Mouse (Mus musculus) midbrain, embryonic 10.5 days (tissue): ENCODE results near the gene Itpr1. TPM values are rescaled to one million over a fixed set of nuclear protein-coding genes. Genes with fewer than 3 reads are reported as not detected.

Experiments
- DNase-seq: peaks from one replicate; pipeline ENCODE4 v3.0.0-alpha.2; 2017; ENCODE audit warnings: low spot score
- H3K27ac ChIP-seq: fragments of 300-500 bp; sonication (generic); replicated peaks from 2 replicates; pipeline ENCODE4 v1.5.1; 2016; ENCODE audit warnings: mild to moderate bottlenecking
- H3K27me3 ChIP-seq: fragments of 300-500 bp; sonication (generic); 2 replicates; pipeline ENCODE4 v1.6.1; 2016; ENCODE audit warnings: low read depth, mild to moderate bottlenecking; ENCODE audit not compliant: poor library complexity, severe bottlenecking
- H3K36me3 ChIP-seq: fragments of 300-500 bp; sonication (generic); 2 replicates; pipeline ENCODE4 v1.6.1; 2016; ENCODE audit warnings: mild to moderate bottlenecking, moderate library complexity
- H3K4me1 ChIP-seq: fragments of 300-500 bp; sonication (generic); 2 replicates; pipeline ENCODE4 v1.6.1; 2016
- H3K4me3 ChIP-seq: fragments of 300-500 bp; sonication (generic); 2 replicates; pipeline ENCODE4 v1.5.1; 2016; ENCODE audit warnings: mild to moderate bottlenecking, moderate library complexity
- H3K9me3 ChIP-seq: fragments of 300-500 bp; sonication (generic); replicated peaks from 2 replicates; pipeline ENCODE4 v1.6.1; 2016; ENCODE audit warnings: mild to moderate bottlenecking
- WGBS: fragments of 180-500 bp; shearing (Covaris S2); methylation state at CpG from one replicate; pipeline ENCODE4 v1.1.7; 2016; 5-methylcytosine and 5-hydroxymethylcytosine counted together
- polyA plus RNA-seq: library from polyadenylated mRNA; unstranded; fragments of >200 nt; fragmentation: Nextera tagmentation; extraction: Ambion mirVana; gene quantifications from 2 replicates; pipeline ENCODE4 v1.2.1, GENCODE M21; 2016

Gene Itpr1
- polyA plus RNA-seq, 1 experiment from 2014 or later: 7.2 TPM

DNA sequence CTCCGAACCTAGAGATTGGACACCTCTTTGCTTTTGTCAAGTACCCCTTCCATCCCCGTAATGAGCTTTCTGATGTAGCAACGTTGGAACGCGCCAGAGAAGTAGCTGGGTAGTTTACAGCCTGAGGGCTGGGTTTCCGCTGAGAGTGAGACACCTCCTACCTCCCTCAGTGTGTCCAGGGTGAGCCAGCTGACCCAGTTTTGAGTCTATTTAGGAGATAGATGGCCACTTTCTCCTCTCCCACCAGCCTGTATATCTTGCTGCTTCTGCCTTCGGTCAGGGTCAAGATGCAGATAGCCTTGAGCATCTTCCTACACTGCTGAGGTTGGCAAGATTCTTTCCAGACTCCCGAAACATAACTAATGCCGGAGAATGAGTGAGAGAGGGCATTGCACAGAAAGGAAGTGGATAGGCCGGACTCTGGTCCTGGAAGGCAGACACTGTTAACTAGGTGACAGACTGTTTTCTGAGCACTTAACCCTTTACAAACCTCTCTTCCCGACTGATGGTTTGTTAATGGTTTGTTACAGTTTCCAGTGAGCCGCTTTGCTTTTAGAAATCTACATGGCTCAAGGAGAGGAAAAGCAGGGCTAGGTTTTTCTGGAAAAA, 92.4 kb downstream of the Itpr1 start:
- Histone ChIP-seq H3K4me1 (peaks cover 27% of the 10 kb centered on the region), H3K9me3 (no peaks in the 10 kb centered on the region), H3K27ac (no peak overlapping the region), H3K27me3 (no peaks in the 10 kb centered on the region), H3K36me3 (no peaks in the 10 kb centered on the region), H3K4me3 (no peak overlapping the region)
- no peak for DNase-seq
- WGBS: 77% methylated on average over 12 of the region's 12 CpGs

GRCm38 (mm10) chr6:108306240-108306639, 93.3 kb downstream of the Itpr1 start:
- Histone ChIP-seq H3K36me3 (no peaks in the 10 kb centered on the region), H3K4me1 (peaks cover 28% of the 10 kb centered on the region), H3K27me3 (no peaks in the 10 kb centered on the region), H3K4me3 (no peak overlapping the region), H3K27ac (0 out of 2 replicates have a peak overlapping the region, but pooled peaks have one; percentile 49), H3K9me3 (no peaks in the 10 kb centered on the region)
- DNase-seq: no peak
- WGBS: 68% methylated on average over 11 of the region's 11 CpGs

DNA sequence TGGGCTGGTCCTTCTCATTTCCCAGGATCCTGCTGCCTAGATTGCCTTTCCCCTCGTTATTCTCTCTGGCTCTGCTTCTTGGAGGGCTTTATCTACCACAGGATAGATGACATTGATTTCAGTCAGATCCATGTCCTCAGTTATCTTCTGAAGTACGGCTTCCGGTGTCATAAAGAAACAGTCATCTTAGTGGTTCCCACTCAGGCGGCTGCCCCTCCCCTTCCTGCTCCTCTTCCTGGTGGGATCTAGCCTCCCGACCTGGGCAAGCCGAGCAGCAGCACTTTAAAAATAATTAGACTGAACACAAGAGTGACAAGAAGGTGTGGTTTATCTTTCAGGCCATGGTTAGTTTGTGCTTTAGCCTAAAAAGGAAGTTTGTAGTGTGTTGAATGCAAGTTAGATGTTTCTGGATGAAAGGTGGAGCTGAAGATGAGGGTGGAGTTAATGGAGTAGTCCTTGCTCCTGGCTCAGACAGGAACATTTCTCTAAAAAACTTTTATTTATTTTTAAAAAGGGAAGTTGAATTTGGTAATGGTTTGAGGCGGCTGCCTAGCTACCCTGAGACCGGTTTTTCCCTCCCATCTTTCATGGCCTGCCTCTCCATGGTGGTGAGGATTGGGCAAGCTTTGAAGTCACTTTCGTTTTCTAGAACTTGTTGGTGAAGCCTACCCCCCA, 94.2 kb downstream of the Itpr1 start:
- Histone ChIP-seq H3K9me3 (no peaks in the 10 kb centered on the region), H3K4me3 (no peak overlapping the region), H3K36me3 (no peaks in the 10 kb centered on the region), H3K4me1 (peaks cover 36% of the 10 kb centered on the region), H3K27ac (peak overlapping the region; percentile 49; the same call in 1 of the 2 replicates), H3K27me3 (no peaks in the 10 kb centered on the region)
- DNase-seq: no peak
- WGBS: 78% methylated on average over 9 of the region's 9 CpGs

DNA sequence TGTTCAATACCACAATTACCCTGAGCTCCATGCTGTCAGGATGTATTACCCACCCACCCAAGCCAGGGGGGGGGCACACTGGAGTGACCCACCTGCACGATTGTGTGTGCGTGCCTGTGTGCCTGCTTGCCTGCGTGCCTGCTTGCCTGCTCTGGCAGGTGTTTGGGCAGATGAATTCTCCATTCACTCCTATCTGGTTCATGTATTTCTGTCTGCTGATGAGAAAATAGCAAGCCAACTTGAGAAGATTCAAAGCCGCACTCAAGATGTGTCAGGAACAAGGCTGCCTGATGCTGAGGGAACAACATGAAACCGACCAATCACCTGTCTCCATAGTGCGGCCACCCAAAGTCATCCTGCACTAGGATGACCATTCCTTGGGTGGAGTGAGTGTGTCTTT, 94.9 kb downstream of the Itpr1 start:
- Histone ChIP-seq H3K36me3 (no peaks in the 10 kb centered on the region), H3K27me3 (no peaks in the 10 kb centered on the region), H3K9me3 (no peaks in the 10 kb centered on the region), H3K27ac (no peak overlapping the region), H3K4me1 (peaks cover 36% of the 10 kb centered on the region), H3K4me3 (no peak overlapping the region)
- DNase-seq: no peak
- WGBS: 94% methylated on average over 6 of the region's 6 CpGs

GRCm38 (mm10) chr6:108309391-108310182, 96.7 kb downstream of the Itpr1 start:
- no peak for DNase-seq
- WGBS: 77% methylated on average over 8 of the region's 8 CpGs
- no peaks in the 10 kb centered on the region for H3K27me3 ChIP-seq
- H3K36me3 ChIP-seq: no peaks in the 10 kb centered on the region
- H3K4me1 ChIP-seq: peaks cover 36% of the 10 kb centered on the region
- H3K27ac ChIP-seq: no peak overlapping the region
- H3K9me3 ChIP-seq: no peaks in the 10 kb centered on the region
- no peak overlapping the region for H3K4me3 ChIP-seq

DNA sequence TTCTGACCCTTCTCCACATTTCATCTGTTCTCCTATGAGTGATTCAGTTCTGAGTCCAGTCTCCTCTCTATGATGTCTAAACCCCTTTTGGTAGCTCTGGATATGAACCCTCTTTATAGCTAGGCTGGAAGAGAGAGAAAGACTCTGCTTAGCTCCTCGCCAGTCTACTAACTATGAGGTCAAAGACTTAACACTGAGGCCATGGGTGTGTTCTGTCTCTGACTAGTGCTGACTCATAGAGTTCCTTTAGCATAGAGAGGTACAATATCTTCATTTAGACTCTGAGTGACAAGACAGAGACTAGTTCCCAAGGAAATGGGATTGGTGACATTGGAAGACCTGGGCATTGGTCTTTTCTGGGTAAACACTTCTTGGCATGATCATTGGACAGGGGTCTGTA, 100.2 kb downstream of the Itpr1 start:
- no peak overlapping the region for H3K4me3 ChIP-seq
- no peak overlapping the region for H3K27ac ChIP-seq
- WGBS: 87% methylated on average over 1 of the region's 1 CpGs
- H3K4me1 ChIP-seq: peaks cover 27% of the 10 kb centered on the region
- no peaks in the 10 kb centered on the region for H3K9me3 ChIP-seq
- DNase-seq: no peak
- H3K36me3 ChIP-seq: no peaks in the 10 kb centered on the region
- H3K27me3 ChIP-seq: no peaks in the 10 kb centered on the region

- H3K36me3 ChIP-seq: no peaks in the 10 kb centered on the region
- no peaks in the 10 kb centered on the region for H3K9me3 ChIP-seq
- no peak for DNase-seq
- no peak overlapping the region for H3K4me3 ChIP-seq
- H3K27me3 ChIP-seq: no peaks in the 10 kb centered on the region
- 100% methylated on average over 1 of the region's 1 CpGs for WGBS
- no peak overlapping the region for H3K27ac ChIP-seq
- peaks cover 19% of the 10 kb centered on the region for H3K4me1 ChIP-seq
Measured at GRCm38 (mm10) chr6:108313997-108314396, 101.1 kb downstream of the Itpr1 start.

DNA sequence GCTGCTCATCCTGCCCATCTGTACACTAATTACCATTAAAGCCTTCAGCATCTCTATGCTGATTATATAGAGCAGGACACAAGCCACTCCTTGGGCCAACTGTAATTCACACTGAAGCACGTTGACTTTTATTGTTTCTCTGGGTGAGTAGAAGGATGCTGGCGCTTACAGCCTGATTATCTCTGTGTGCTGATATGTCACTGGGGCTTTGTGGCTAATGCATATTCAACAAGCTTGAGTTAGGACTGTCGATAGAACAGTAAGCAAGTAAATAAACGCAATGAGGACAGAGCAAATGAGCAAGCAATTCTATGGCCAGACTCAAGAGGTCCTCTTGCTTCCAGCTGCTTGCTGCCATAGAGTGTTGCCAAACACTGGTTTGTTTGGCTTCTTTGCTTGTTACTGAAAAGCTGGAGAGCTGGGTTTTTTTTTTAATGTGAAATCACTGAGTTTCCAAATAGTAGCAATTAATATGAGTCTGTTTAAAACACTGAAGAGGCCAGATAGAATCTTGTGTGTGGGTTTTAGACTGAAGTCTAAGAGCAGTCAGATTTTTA, 103.5 kb downstream of the Itpr1 start:
- H3K27ac ChIP-seq: no peak overlapping the region
- H3K9me3 ChIP-seq: no peaks in the 10 kb centered on the region
- H3K4me1 ChIP-seq: peaks cover 11% of the 10 kb centered on the region
- 86% methylated on average over 4 of the region's 4 CpGs for WGBS
- H3K4me3 ChIP-seq: no peak overlapping the region
- DNase-seq: no peak
- no peaks in the 10 kb centered on the region for H3K36me3 ChIP-seq
- H3K27me3 ChIP-seq: no peaks in the 10 kb centered on the region

GRCm38 (mm10) chr6:108316951-108317350, 104.1 kb downstream of the Itpr1 start:
- H3K27ac ChIP-seq: no peak overlapping the region
- H3K4me3 ChIP-seq: no peak overlapping the region
- H3K27me3 ChIP-seq: no peaks in the 10 kb centered on the region
- H3K36me3 ChIP-seq: no peaks in the 10 kb centered on the region
- 86% methylated on average over 1 of the region's 1 CpGs for WGBS
- peaks cover 8% of the 10 kb centered on the region for H3K4me1 ChIP-seq
- no peak for DNase-seq
- no peaks in the 10 kb centered on the region for H3K9me3 ChIP-seq

- Histone ChIP-seq H3K27me3 (no peaks in the 10 kb centered on the region), H3K4me1 (peaks cover 9% of the 10 kb centered on the region; the same call in 1 of the 2 replicates), H3K9me3 (no peaks in the 10 kb centered on the region), H3K27ac (no peak overlapping the region), H3K36me3 (no peaks in the 10 kb centered on the region), H3K4me3 (no peak overlapping the region)
- WGBS: 92% methylated on average over 2 of the region's 2 CpGs
- no peak for DNase-seq
Measured at GRCm38 (mm10) chr6:108321653-108322052, 108.8 kb downstream of the Itpr1 start.

DNA sequence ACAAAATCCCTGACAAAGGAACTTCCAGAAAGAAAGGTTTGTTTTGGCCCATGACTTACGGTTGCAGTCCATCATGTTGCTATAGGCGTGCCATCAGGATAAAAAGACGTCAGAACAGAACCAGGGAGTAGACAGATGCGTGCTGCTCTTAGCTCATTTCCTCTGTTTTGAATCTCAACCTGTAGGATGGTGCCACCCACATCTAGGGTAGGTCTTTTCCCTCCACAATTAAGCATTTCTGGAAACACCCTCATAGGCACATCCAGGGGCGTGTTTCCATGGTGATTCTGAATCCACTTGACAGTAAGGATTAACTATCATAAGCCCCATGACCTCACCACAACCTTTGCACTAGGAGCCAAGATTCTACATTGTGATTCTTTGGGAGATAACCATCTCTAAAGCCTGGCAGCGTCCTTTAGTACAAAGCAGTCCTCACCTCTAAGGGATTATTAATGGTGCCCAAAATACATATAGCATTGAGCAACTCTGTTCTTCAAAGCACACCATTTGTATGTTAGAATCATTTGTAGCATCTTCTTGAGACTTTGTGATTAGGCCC, 111.6 kb downstream of the Itpr1 start:
- H3K36me3 ChIP-seq: no peaks in the 10 kb centered on the region
- no peak overlapping the region for H3K4me3 ChIP-seq
- H3K27ac ChIP-seq: no peak overlapping the region
- peaks cover 11% of the 10 kb centered on the region; the same call in 1 of the 2 replicates for H3K4me1 ChIP-seq
- no peaks in the 10 kb centered on the region for H3K9me3 ChIP-seq
- no peak for DNase-seq
- no peaks in the 10 kb centered on the region for H3K27me3 ChIP-seq
- 84% methylated on average over 6 of the region's 6 CpGs for WGBS

DNA sequence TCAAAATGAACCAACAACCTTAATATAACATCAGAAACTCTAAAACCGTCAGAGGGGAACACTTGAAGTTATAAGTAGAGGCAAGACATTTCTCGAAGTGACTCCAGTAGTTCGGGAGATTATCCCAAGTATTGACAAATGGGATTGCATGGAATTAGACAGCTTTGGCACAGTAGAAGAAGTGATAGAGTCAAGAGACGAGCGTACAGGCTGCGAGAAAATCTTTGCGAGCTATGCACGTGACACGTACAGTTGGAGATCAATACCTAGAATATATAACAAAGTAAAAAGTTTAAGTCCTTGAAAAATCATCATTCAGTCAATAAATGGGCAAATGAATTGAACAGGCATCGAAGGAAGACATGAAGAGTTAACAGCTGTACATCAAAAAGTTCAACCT, 112.5 kb downstream of the Itpr1 start:
- H3K36me3 ChIP-seq: no peaks in the 10 kb centered on the region
- no peak overlapping the region for H3K4me3 ChIP-seq
- DNase-seq: no peak
- no peak overlapping the region for H3K27ac ChIP-seq
- H3K9me3 ChIP-seq: no peaks in the 10 kb centered on the region
- H3K27me3 ChIP-seq: no peaks in the 10 kb centered on the region
- H3K4me1 ChIP-seq: peaks cover 11% of the 10 kb centered on the region; the same call in 1 of the 2 replicates
- WGBS: 93% methylated on average over 10 of the region's 10 CpGs
